Mouse (Mus musculus) limb, embryonic 10.5 days (tissue): ENCODE results near the gene Rhog. TPM values are rescaled to one million over a fixed set of nuclear protein-coding genes. Genes with fewer than 3 reads are reported as not detected.
"Not testable (repeated sequence)": the region's sequence is repeated elsewhere in the genome, so short reads cannot be mapped to it uniquely, and the experiment has no call there.

Source experiments
- DNase-seq: peaks from one replicate; pipeline ENCODE4 v3.0.0-alpha.2; 2017; ENCODE audit warnings: low spot score
- H3K27ac ChIP-seq: fragments of 300-500 bp; sonication (generic); 2 replicates; pipeline ENCODE4 v1.5.1; 2016; ENCODE audit warnings: mild to moderate bottlenecking
- H3K27me3 ChIP-seq: fragments of 300-500 bp; sonication (generic); 2 replicates; pipeline ENCODE4 v1.6.1; 2016; ENCODE audit warnings: low read depth, mild to moderate bottlenecking; ENCODE audit not compliant: poor library complexity, severe bottlenecking
- H3K36me3 ChIP-seq: fragments of 300-500 bp; sonication (generic); 2 replicates; pipeline ENCODE4 v1.6.1; 2016; ENCODE audit warnings: mild to moderate bottlenecking, moderate library complexity
- H3K4me1 ChIP-seq: fragments of 300-500 bp; sonication (generic); 2 replicates; pipeline ENCODE4 v1.6.1; 2016
- H3K4me3 ChIP-seq: fragments of 300-500 bp; sonication (generic); 2 replicates; pipeline ENCODE4 v1.5.1; 2016; ENCODE audit warnings: mild to moderate bottlenecking, moderate library complexity
- H3K9me3 ChIP-seq: fragments of 300-500 bp; sonication (generic); replicated peaks from 2 replicates; pipeline ENCODE4 v1.6.1; 2016; ENCODE audit warnings: mild to moderate bottlenecking
- WGBS: fragments of 180-500 bp; shearing (Covaris S2); methylation state at CpG from one replicate; pipeline ENCODE4 v1.1.7; 2016; 5-methylcytosine and 5-hydroxymethylcytosine counted together
- polyA plus RNA-seq: library from polyadenylated mRNA; unstranded; fragments of >200 nt; fragmentation: Nextera tagmentation; extraction: Ambion mirVana; gene quantifications from 2 replicates; pipeline ENCODE4 v1.2.1, GENCODE M21; 2016

The Rhog gene
- polyA plus RNA-seq, 1 experiment from 2014 or later = 55.4 TPM

GRCm38 (mm10) chr7:102266401-102267042 lies 10.7 kb upstream of the Rhog start:
- no peaks in the 10 kb centered on the region for H3K36me3 ChIP-seq
- peaks cover 9% of the 10 kb centered on the region; the same call in 1 of the 2 replicates for H3K4me1 ChIP-seq
- WGBS = 54% methylated on average over 14 of the region's 14 CpGs
- H3K9me3 ChIP-seq = no peaks in the 10 kb centered on the region
- peak overlapping the region; percentile 89; the same call in 1 of the 2 replicates for H3K4me3 ChIP-seq
- H3K27ac ChIP-seq = no peak overlapping the region
- H3K27me3 ChIP-seq = peaks cover 19% of the 10 kb centered on the region
- DNase-seq = no peak

- DNase-seq, H3K27ac ChIP-seq, H3K4me3 ChIP-seq, H3K36me3 ChIP-seq, H3K9me3 ChIP-seq, H3K4me1 ChIP-seq: not testable (repeated sequence)
- H3K27me3 ChIP-seq = peaks cover 19% of the 10 kb centered on the region
- WGBS = 92% methylated on average over 10 of the region's 10 CpGs
These were observed 10.2 kb upstream of the Rhog start for GRCm38 (mm10) chr7:102266021-102266400.

- H3K4me1 ChIP-seq = 0 out of 2 replicates have a peak, but pooled peaks cover under 1% of the 10 kb centered on the region
- DNase-seq = no peak
- H3K27me3 ChIP-seq = 0 out of 2 replicates have a peak, but pooled peaks cover 2% of the 10 kb centered on the region
- H3K27ac ChIP-seq = no peak overlapping the region
- no peaks in the 10 kb centered on the region for H3K9me3 ChIP-seq
- 96% methylated on average over 2 of the region's 2 CpGs for WGBS
- no peaks in the 10 kb centered on the region for H3K36me3 ChIP-seq
- no peak overlapping the region for H3K4me3 ChIP-seq
These were observed 7.2 kb upstream of the Rhog start for GRCm38 (mm10) chr7:102263020-102263419.

- WGBS = 100% methylated on average over 1 of the region's 1 CpGs
- no peaks in the 10 kb centered on the region for H3K27me3 ChIP-seq
- H3K4me3 ChIP-seq = no peak overlapping the region
- no peak overlapping the region for H3K27ac ChIP-seq
- no peaks in the 10 kb centered on the region for H3K4me1 ChIP-seq
- no peak for DNase-seq
- no peaks in the 10 kb centered on the region for H3K36me3 ChIP-seq
- no peaks in the 10 kb centered on the region for H3K9me3 ChIP-seq
These were observed 4.7 kb upstream of the Rhog start for GRCm38 (mm10) chr7:102260518-102260917.

GRCm38 (mm10) chr7:102259716-102260479 lies 4.0 kb upstream of the Rhog start:
- H3K27ac ChIP-seq = no peak overlapping the region
- no peak overlapping the region for H3K4me3 ChIP-seq
- no peaks in the 10 kb centered on the region for H3K36me3 ChIP-seq
- no peaks in the 10 kb centered on the region for H3K27me3 ChIP-seq
- no peak for DNase-seq
- 81% methylated on average over 10 of the region's 10 CpGs for WGBS
- H3K9me3 ChIP-seq = no peaks in the 10 kb centered on the region
- H3K4me1 ChIP-seq = no peaks in the 10 kb centered on the region

- no peaks in the 10 kb centered on the region for H3K4me1 ChIP-seq
- no peaks in the 10 kb centered on the region for H3K36me3 ChIP-seq
- H3K27me3 ChIP-seq = no peaks in the 10 kb centered on the region
- no peak overlapping the region for H3K4me3 ChIP-seq
- H3K27ac ChIP-seq = no peak overlapping the region
- H3K9me3 ChIP-seq = no peaks in the 10 kb centered on the region
- WGBS = 76% methylated on average over 3 of the region's 3 CpGs
- no peak for DNase-seq
These were observed 2.9 kb upstream of the Rhog start for GRCm38 (mm10) chr7:102258753-102259152.

- Histone ChIP-seq H3K36me3 (no peaks in the 10 kb centered on the region), H3K4me1 (no peaks in the 10 kb centered on the region), H3K4me3 (no peak overlapping the region), H3K27me3 (no peaks in the 10 kb centered on the region), H3K9me3 (no peaks in the 10 kb centered on the region), H3K27ac (no peak overlapping the region)
- WGBS = 21% methylated on average over 4 of the region's 4 CpGs
- DNase-seq = peak; percentile 85
These were observed 2.3 kb upstream of the Rhog start for GRCm38 (mm10) chr7:102258189-102258588.

- WGBS = 81% methylated on average over 3 of the region's 3 CpGs
- no peaks in the 10 kb centered on the region for H3K27me3 ChIP-seq
These were observed 782 bp upstream of the Rhog start for GRCm38 (mm10) chr7:102256636-102257035.

GRCm38 (mm10) chr7:102253631-102254030 lies 2.2 kb downstream of the Rhog start:
- no peak for DNase-seq
- H3K4me3 ChIP-seq = no peak overlapping the region
- H3K27ac ChIP-seq = no peak overlapping the region
- H3K9me3 ChIP-seq = no peaks in the 10 kb centered on the region
- WGBS = 93% methylated on average over 1 of the region's 1 CpGs
- peaks cover 16% of the 10 kb centered on the region for H3K4me1 ChIP-seq
- no peaks in the 10 kb centered on the region for H3K36me3 ChIP-seq
- no peaks in the 10 kb centered on the region for H3K27me3 ChIP-seq

More at GRCm38 (mm10) chr7:102256636-102257035, 782 bp upstream of the Rhog start:
- Histone ChIP-seq H3K36me3 (no peaks in the 10 kb centered on the region), H3K9me3 (no peaks in the 10 kb centered on the region), H3K4me1 (0 out of 2 replicates have a peak, but pooled peaks cover 3% of the 10 kb centered on the region), H3K27ac (no peak overlapping the region), H3K4me3 (no peak overlapping the region)
- no peak for DNase-seq

- WGBS = under 1% methylated on average over 33 of the region's 33 CpGs
- H3K36me3 ChIP-seq = no peaks in the 10 kb centered on the region
- peak overlapping the region; percentile 98 for H3K27ac ChIP-seq
- H3K9me3 ChIP-seq = no peaks in the 10 kb centered on the region
- DNase-seq = peak; percentile 91
- no peaks in the 10 kb centered on the region for H3K27me3 ChIP-seq
- H3K4me1 ChIP-seq = peaks cover 45% of the 10 kb centered on the region
- peak overlapping the region; percentile 79 for H3K4me3 ChIP-seq
These were observed 5.1 kb downstream of the Rhog start for GRCm38 (mm10) chr7:102250631-102251214.

- Histone ChIP-seq H3K27me3 (no peaks in the 10 kb centered on the region), H3K27ac (peak overlapping the region; percentile 98), H3K36me3 (no peaks in the 10 kb centered on the region), H3K9me3 (no peaks in the 10 kb centered on the region), H3K4me3 (peak overlapping the region; percentile 79), H3K4me1 (peaks cover 51% of the 10 kb centered on the region)
- peak; percentile 86 for DNase-seq
- WGBS = 1% methylated on average over 42 of the region's 49 CpGs
These were observed 5.8 kb downstream of the Rhog start for GRCm38 (mm10) chr7:102249896-102250630.

- H3K4me1 ChIP-seq = peaks cover 55% of the 10 kb centered on the region
- H3K27me3 ChIP-seq = no peaks in the 10 kb centered on the region
- H3K36me3 ChIP-seq = peaks cover 2% of the 10 kb centered on the region; the same call in 1 of the 2 replicates
- WGBS = under 1% methylated on average over 23 of the region's 23 CpGs
- no peaks in the 10 kb centered on the region for H3K9me3 ChIP-seq
- peak overlapping the region; percentile 98 for H3K27ac ChIP-seq
- peak overlapping the region; percentile 79 for H3K4me3 ChIP-seq
- DNase-seq = no peak
These were observed 6.3 kb downstream of the Rhog start for GRCm38 (mm10) chr7:102249531-102249895.
